Mouse (Mus musculus): ENCODE measurements around the gene Lipa. TPM values are rescaled to one million over a fixed set of nuclear protein-coding genes. Genes with fewer than 3 reads are reported as not detected.

Gene Lipa
- total RNA-seq, 2 experiments from 2014 or later: 5.1 to 7.9 TPM

DNA sequence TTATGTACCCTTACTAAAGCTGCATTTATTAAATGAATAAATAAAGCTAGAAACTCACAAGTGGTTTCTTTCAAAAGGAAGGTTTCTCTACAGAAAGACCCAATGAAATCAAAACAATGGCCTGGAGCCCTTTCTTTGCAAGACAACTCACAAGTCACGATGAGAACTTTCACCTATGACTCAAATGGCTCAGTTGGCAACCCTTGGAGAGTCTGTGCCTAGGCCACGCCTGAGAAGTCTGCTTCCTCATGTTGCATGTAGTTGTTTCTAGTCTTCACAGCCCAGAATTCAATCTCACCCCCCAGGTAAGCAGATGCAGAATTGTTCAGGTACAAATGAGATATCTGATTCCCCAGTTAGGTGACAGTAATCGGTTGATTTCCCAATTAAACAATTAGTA lies 7.6 kb downstream of the Lipa start:
- no peak for DNase-seq
- intact Hi-C loops (cut with DNase I): no loop called here
- H3K4me3 ChIP-seq: no peak overlapping the region
- H3K27ac ChIP-seq: no peak overlapping the region
- no peak for TF ChIP-seq CTCF (IDR thresholded peaks at IDR 0.05)

DNA sequence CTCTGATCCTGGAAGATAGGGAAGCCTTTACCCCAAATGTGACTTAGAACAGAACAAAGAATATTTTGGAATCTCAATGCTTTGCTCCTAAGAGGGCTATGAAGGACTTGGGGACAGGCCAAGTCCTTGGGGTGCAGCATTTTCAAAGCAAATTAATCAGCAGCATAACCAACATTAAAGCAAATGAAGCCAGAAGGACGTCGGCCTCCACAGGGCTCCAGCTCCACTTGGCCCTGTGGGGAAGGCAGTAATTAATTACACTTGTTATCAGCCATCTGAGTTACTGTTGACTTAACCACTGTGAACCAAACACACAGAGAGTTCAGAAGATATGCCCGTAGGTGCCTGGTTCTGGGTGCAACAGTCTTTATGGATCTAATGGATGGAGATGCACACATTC lies 8.5 kb downstream of the Lipa start:
- no peak for DNase-seq
- TF ChIP-seq CTCF (IDR thresholded peaks at IDR 0.05): no peak
- Histone ChIP-seq H3K4me3 (no peak overlapping the region), H3K27ac (0 out of 2 replicates have a peak overlapping the region, but pooled peaks have one; percentile 16)
- intact Hi-C loops (cut with DNase I): no loop called here

DNA sequence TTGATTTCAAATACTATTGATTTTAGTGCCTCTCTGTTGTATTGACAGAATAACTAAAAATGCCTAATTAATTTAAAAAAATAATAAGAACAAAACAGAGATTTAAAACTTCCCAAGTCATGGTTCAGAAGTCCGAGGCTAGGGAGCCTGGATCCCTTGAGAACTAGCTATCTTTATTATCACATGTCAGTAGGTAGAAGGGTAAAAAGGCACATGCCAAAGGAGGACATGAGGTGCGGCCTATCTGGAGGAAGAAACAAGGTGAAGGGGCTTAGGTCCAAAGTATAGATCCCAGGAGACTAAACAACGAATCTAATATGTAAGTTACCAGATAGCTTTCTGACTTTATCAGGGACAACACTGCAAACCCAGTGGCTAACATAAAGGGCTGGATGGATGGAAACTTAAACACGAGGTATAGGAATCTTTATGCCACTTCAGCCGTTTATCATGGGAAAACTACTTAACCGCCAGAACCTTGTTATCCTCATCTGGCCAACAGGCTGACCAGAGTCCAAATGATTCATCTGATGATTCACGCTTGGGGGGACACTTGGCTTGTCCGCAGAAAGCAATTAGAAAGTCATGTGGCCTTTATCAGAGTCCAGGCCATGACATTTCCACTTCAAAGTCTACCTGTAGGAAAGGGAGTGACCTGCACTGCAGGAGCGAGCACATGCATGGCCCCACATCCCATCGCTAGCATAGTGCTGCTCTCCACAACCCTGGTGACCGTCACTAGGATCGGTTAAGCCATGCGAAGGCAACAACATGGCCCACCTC lies 9.3 kb downstream of the Lipa start:
- H3K27ac ChIP-seq: 0 out of 2 replicates have a peak overlapping the region, but pooled peaks have one; percentile 16
- intact Hi-C loops (cut with DNase I): no loop called here
- no peak overlapping the region for H3K4me3 ChIP-seq
- no peak for TF ChIP-seq CTCF (IDR thresholded peaks at IDR 0.05)
- DNase-seq: no peak

DNA sequence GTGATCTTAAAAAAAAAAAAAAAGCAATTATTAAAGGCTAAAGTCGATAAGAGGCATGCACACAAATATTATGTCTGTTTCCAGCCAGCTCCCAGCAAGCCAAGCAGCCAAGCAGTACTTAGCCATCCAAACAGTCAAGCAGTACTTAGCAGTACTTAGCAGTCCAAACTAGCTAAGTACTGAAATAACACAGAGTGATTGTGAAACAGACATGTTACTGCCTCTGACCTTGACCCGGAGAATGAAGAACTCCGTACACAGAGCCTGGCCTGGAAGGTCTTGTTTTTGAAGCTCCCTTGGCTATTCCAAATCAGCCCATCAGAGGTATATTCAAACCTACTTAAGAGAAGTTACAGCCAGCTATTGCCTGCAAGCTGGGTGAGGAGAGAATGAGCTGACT lies 10.1 kb downstream of the Lipa start:
- DNase-seq: no peak
- TF ChIP-seq CTCF (IDR thresholded peaks at IDR 0.05): no peak
- intact Hi-C loops (cut with DNase I): no loop called here
- Histone ChIP-seq H3K4me3 (no peak overlapping the region), H3K27ac (no peak overlapping the region)

DNA sequence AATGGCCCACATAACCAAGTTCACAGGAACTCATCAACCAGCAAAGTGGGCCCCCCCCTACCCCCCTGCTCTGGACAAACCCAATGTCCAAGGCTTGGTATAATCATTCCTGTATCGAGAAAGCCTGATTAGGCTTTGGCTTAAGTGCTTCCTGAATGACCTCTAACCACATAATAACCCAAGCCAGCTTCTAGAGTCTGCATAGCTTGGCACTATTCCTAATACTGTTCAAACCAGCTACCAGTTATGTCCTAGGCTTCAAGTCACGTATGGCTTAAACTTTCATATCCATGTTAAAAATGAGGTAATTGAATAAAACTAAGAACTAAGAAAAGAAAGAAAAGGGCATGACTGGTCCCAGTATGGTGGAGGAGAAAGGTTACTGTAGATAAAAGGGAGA lies 10.9 kb downstream of the Lipa start:
- no peak for DNase-seq
- no peak for TF ChIP-seq CTCF (IDR thresholded peaks at IDR 0.05)
- intact Hi-C loops (cut with DNase I): no loop called here

DNA sequence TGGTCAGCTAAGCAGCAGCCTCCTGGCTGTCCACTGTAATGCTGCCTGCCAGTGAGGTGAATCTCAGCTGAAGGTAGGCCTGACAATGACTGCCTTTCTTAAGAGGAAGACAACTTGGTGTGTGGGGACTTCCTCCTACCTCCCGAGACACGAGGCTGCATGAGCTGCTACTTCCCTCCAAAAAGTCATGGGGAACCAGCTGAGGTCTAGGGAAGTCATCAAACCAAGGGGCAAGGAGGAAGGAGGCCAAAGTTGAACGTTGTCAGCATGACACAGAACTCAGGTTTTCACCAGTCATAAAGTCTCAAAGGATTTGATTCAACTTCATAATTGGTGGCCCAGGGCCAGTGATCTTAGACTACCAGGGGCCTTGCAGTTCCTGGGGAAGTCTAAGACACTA lies 11.6 kb downstream of the Lipa start:
- Histone ChIP-seq H3K4me3 (no peak overlapping the region), H3K27ac (no peak overlapping the region; the same call in 1 of the 2 replicates)
- no peak for DNase-seq
- TF ChIP-seq CTCF (IDR thresholded peaks at IDR 0.05): no peak
- intact Hi-C loops (cut with DNase I): no loop called here

More for the DNA sequence above, 10.9 kb downstream of the Lipa start:
- peak overlapping the region; percentile 24; the same call in 1 of the 2 replicates for H3K27ac ChIP-seq
- H3K4me3 ChIP-seq: no peak overlapping the region

DNA sequence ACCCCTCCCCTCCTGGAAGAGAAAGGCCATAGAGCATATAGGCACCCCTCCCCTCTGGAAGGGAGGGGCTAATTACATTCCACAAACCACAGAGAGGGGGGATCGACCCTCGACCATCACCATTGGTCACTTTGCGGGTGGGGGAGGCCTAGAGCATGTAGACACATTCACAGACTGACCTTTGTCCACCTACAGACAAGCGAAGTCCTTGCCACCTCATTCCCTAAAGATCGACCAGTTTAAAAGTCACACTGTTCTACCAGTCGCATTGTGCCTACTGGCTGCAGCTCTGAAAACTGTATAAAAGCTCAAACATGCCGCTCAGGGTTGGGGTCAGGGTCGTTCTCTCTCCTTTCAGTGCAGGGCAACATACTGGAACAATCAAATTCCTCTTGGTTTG lies 15.7 kb downstream of the Lipa start:
- intact Hi-C loops (cut with DNase I): no loop called here
- DNase-seq: no peak
- TF ChIP-seq CTCF (IDR thresholded peaks at IDR 0.05): no peak
- no peak overlapping the region for H3K4me3 ChIP-seq
- peak overlapping the region; percentile 16; the same call in 1 of the 2 replicates for H3K27ac ChIP-seq

DNA sequence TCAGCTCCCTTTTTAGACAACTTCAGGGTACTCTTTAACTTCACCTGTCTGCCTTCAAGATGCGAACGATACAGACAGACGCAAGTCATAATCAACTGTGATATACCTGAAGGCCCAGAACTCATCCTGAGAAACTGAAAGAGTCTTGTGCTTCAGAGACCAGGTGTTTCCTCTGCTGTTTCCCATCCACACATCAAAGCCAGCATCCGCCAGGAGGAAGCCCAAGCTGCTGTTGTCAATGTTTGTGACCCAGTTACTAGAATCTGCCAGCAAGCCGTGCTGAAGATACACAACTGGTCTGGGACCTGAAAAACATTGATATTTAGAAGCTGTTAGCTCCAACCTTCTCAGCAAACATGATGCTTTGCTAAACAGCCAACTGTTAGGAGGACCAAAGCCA lies 16.6 kb downstream of the Lipa start:
- H3K27ac ChIP-seq: no peak overlapping the region
- no peak for DNase-seq
- intact Hi-C loops (cut with DNase I): no loop called here
- TF ChIP-seq CTCF (IDR thresholded peaks at IDR 0.05): no peak
- no peak overlapping the region for H3K4me3 ChIP-seq

DNA sequence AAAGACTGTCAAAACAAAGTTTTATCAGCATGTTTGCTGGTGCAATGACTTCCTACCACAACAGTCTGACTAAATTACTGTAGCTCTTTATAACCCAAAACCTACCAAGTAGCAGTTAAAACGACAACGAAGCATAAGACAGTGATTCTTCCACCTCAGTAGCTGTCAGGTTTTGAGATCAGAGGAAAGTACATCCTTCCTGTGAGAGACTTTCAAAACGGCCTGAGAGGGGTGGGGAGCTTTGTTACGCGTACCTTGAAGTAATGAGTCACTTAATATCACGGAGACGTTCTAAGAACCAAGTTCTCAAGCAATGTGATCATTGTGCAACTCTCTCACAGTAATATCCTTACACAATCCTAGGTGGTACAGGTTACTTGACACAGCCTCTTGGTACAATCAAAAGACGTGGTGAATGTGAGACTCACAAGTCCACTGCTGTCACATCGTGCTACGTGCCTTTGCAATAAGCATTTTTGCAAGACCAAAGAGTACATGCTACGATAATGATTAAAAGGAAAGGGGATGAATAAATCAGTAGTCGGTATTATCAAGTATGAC lies 22.0 kb downstream of the Lipa start:
- TF ChIP-seq CTCF (IDR thresholded peaks at IDR 0.05): no peak
- DNase-seq: no peak
- Histone ChIP-seq H3K4me3 (no peak overlapping the region), H3K27ac (no peak overlapping the region)
- intact Hi-C loops (cut with DNase I): no loop called here

DNA sequence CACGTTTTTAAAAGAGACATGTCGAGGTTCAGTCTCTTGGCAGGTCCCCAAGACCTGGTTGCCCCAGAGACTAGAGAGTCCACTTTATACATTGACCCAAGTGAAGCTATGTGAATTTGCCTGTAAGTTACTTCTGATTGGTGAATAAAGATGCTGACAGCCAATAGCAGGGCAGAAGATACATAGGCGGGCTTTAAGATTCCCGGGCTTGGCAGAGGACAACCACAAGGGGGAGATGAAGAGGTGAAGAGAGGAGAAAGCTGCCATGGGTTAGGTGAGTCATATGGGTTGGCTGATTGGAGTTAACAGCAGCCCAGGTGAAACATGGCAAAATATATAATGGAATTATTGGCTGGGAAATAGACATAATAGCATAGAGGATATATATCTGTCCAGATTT lies 26.5 kb downstream of the Lipa start:
- peak; percentile 64 for DNase-seq
- peak; percentile 68 for TF ChIP-seq CTCF (IDR thresholded peaks at IDR 0.05)
- H3K4me3 ChIP-seq: no peak overlapping the region
- intact Hi-C loops (cut with DNase I): no loop called here
- no peak overlapping the region for H3K27ac ChIP-seq

DNA sequence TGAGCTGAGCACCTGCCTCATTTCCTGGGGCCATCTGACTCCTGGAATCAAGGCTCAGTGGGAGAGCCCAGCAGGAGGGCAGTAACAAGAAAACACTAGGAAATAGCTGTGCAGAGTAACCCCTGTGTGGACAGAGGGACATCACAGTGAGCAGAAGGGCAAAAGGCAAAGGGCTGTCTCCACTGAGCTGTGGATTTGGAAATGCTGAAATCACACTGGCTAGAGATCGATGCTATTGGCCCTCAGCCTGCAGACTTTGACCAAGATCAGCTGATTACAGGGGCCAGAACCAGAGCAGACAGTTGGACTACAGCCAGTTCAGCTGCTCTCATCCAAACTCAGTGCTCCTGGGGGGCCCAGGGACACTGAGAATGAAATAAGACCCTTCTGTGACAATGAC lies 30.9 kb downstream of the Lipa start:
- TF ChIP-seq CTCF (IDR thresholded peaks at IDR 0.05): no peak
- DNase-seq: no peak
- intact Hi-C loops (cut with DNase I): no loop called here
- no peak overlapping the region for H3K4me3 ChIP-seq
- no peak overlapping the region for H3K27ac ChIP-seq

DNA sequence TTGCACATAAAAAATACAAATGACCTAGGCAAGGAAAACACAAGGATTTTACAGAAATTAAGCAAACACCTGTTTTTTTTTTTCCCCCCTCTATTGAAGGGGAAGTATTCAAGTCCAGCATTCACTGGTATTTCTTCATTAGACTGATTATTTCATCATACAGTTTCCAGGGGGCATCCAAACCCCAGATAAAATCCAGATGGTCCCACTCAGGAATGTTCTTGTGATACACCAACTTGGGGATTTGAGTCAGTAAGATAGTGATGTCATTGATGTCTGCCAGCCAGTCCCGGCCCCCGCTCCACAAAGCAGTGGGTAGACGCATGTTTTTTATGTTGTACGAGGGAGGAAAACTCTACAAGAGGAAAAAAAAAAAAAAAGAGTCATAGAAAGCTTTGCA lies 33.4 kb downstream of the Lipa start:
- no peak for DNase-seq
- Histone ChIP-seq H3K27ac (no peak overlapping the region), H3K4me3 (no peak overlapping the region)
- intact Hi-C loops (cut with DNase I): no loop called here
- TF ChIP-seq CTCF (IDR thresholded peaks at IDR 0.05): no peak

DNA sequence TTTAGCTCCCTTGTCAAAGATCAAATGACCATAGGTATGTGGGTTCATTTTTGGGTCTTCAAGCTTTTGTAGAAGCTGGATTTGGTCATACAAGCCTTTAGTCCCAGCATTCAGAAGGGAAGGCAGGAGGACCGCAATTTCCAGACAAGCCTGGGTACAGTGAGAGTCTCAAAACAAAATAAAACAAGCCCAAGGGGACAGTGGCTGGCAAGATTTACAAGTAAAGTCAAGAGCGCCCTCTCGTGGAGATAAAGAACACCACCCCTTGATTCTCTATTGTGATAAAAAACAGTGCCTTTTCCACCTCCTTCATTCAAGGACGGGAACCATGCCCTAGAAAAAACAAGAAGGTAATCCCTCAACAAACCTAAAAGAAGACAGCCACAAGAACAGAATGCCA lies 43.7 kb downstream of the Lipa start:
- H3K4me3 ChIP-seq: no peak overlapping the region
- DNase-seq: peak; percentile 39
- no peak overlapping the region for H3K27ac ChIP-seq
- peak; percentile 75 for TF ChIP-seq CTCF (IDR thresholded peaks at IDR 0.05)
- intact Hi-C loops (cut with DNase I): loop anchor here (2.0 to 5.0 kb wide), 2 partner anchors 149 to 241 kb away; no protein-coding TSS in a partner anchor

Measured in gastrocnemius, adult 2 months (tissue).